Comparison of ENCODE assay signal across 26 mouse cellular contexts in genomic region chr12:102263249-102263648, GRCm38 (mm10).
"Had no signal": no experiment of that assay in that cellular context is flagged by ENCODE, and none has a peak within 500 bp of the region (broad histone marks: within the 10 kb centered on the region; RNA-seq: fewer than 3 reads in every experiment).

No protein-coding gene starts in this region.

- H3K36me3 ChIP-seq: heart, embryonic 13.5 days; heart, embryonic 15.5 days; hindbrain, embryonic 13.5 days; hindbrain, embryonic 15.5 days; kidney, embryonic 15.5 days; limb, embryonic 10.5 days; limb, embryonic 12.5 days had no signal

- H3K9me3 ChIP-seq: heart, embryonic 13.5 days; heart, embryonic 15.5 days; hindbrain, embryonic 13.5 days; hindbrain, embryonic 15.5 days; kidney, embryonic 15.5 days; limb, embryonic 10.5 days; limb, embryonic 12.5 days had no signal

- H3K4me1 ChIP-seq: hindbrain, embryonic 13.5 days; hindbrain, embryonic 15.5 days had no signal

- H3K9ac ChIP-seq: forebrain, postnatal 0 days; heart, embryonic 13.5 days; heart, embryonic 15.5 days; hindbrain, embryonic 13.5 days; hindbrain, embryonic 15.5 days; kidney, embryonic 15.5 days; limb, embryonic 12.5 days had no signal

- ATAC-seq: forebrain, postnatal 0 days; hindbrain, postnatal 0 days; intestine, embryonic 16.5 days had no signal

- H3K27me3 ChIP-seq: heart, embryonic 15.5 days; hindbrain, embryonic 13.5 days; hindbrain, embryonic 15.5 days; kidney, embryonic 15.5 days; limb, embryonic 12.5 days had no signal

- H3K4me3 ChIP-seq: heart, adult 2 months; heart, embryonic 13.5 days; heart, embryonic 15.5 days; hindbrain, embryonic 13.5 days; hindbrain, embryonic 15.5 days; kidney, embryonic 15.5 days; left cerebral cortex, adult 2 months; limb, embryonic 10.5 days; limb, embryonic 12.5 days had no signal

- H3K27ac ChIP-seq: heart, adult 2 months; heart, embryonic 13.5 days; heart, embryonic 15.5 days; hindbrain, embryonic 13.5 days; hindbrain, embryonic 15.5 days; hindbrain, postnatal 0 days; kidney, embryonic 15.5 days; kidney, postnatal 0 days; left cerebral cortex, adult 2 months had no signal

- DNase-seq: forebrain, postnatal 0 days; gastrocnemius, postnatal 25 days; heart, adult 11 months; heart, adult 2 months; heart, postnatal 14 days; heart, postnatal 36 days; kidney, adult 11 months; kidney, adult 2 months; kidney, adult 9 months; kidney, postnatal 14 days; kidney, postnatal 36 days; layer of hippocampus, adult 9-11 months; layer of hippocampus, postnatal 36 days; liver had no signal

- H3K4me2 ChIP-seq: heart, embryonic 11.5 days; heart, embryonic 13.5 days; heart, embryonic 15.5 days; hindbrain, embryonic 13.5 days; hindbrain, embryonic 15.5 days; kidney, embryonic 15.5 days; limb, embryonic 12.5 days had no signal
